Mouse (Mus musculus): ENCODE data around the gene Ccng1.

- TF ChIP-seq CTCF (IDR thresholded peaks at IDR 0.05; ENCODE audit: low read depth, low read length) = no peak
- no peak for TF ChIP-seq TAL1 (conservative IDR thresholded peaks at IDR 0.05; ENCODE audit: low read depth, low read length)
- TF ChIP-seq POLR2AphosphoS5 (IDR thresholded peaks at IDR 0.05; ENCODE audit: insufficient replicate concordance, low read depth, low read length) = no peak
- TF ChIP-seq GATA1 (IDR thresholded peaks at IDR 0.05; ENCODE audit: borderline replicate concordance, low read length) = no peak
These were observed 21.6 kb downstream of the Ccng1 start, which contains the start of the genes Hmmr and Nudcd2 for GRCm38 (mm10) chr11:40733339-40734174.
